ENCODE assay signal across 10 mouse cellular contexts in genomic region chr7:62377313-62377712, GRCm38 (mm10). TPM values are rescaled to one million over a fixed set of nuclear protein-coding genes. Genes with fewer than 3 reads are reported as not detected.
DNase-seq lines count a peak whose midpoint lies in the region; ATAC-seq lines count a peak whose summit lies in the region.
"Had no signal": no experiment of that assay in that cellular context is flagged by ENCODE, and none has a peak within 500 bp of the region (broad histone marks: within the 10 kb centered on the region; RNA-seq: fewer than 3 reads in every experiment).

No protein-coding gene starts in this region.

- peak overlapping the region; percentile 49 for H3K4me3 ChIP-seq in kidney, embryonic 15.5 days (replicated peaks)
- peak overlapping the region; percentile 51 for H3K4me3 ChIP-seq in embryonic facial prominence, embryonic 12.5 days
- H3K4me3 ChIP-seq in hindbrain, embryonic 14.5 days (replicated peaks; ENCODE audit: low read length) = peak overlapping the region; percentile 58
- peak overlapping the region; percentile 64 for H3K4me3 ChIP-seq in midbrain, embryonic 15.5 days

- H3K27me3 ChIP-seq in kidney, embryonic 15.5 days = no peaks in the 10 kb centered on the region
- no peaks in the 10 kb centered on the region for H3K27me3 ChIP-seq in embryonic facial prominence, embryonic 12.5 days
- H3K27me3 ChIP-seq in hindbrain, embryonic 14.5 days (ENCODE audit: control insufficient read depth, insufficient read depth, low read length) = no peaks in the 10 kb centered on the region
- no peaks in the 10 kb centered on the region for H3K27me3 ChIP-seq in midbrain, embryonic 15.5 days (replicated peaks)

- peaks cover 3% of the 10 kb centered on the region; the same call in 1 of the 2 replicates for H3K9me3 ChIP-seq in kidney, embryonic 15.5 days (replicated peaks)
- H3K9me3 ChIP-seq in embryonic facial prominence, embryonic 12.5 days = peaks cover 20% of the 10 kb centered on the region; the same call in 1 of the 2 replicates
- H3K9me3 ChIP-seq in hindbrain, embryonic 14.5 days (ENCODE audit: control insufficient read depth, low read length) = peaks cover 25% of the 10 kb centered on the region
- H3K9me3 ChIP-seq in midbrain, embryonic 15.5 days = no peaks in the 10 kb centered on the region

- peak; percentile 69 for ATAC-seq in kidney, embryonic 15.5 days (replicated peaks; ENCODE audit: low FRiP score)
- ATAC-seq in embryonic facial prominence, embryonic 12.5 days (ENCODE audit: insufficient number of reproducible peaks, insufficient read depth, low FRiP score, low TSS enrichment) = peak; percentile 63
- ATAC-seq in hindbrain, embryonic 14.5 days (ENCODE audit: low FRiP score) = no peak; the same call in none of the 2 replicates
- peak; percentile 70 for ATAC-seq in midbrain, embryonic 15.5 days (replicated peaks)
- no peak for ATAC-seq in CD4-positive, CD25-positive, alpha-beta regulatory T cell, adult 4 months
- ATAC-seq: Patski had no signal

- no peaks in the 10 kb centered on the region for H3K36me3 ChIP-seq in kidney, embryonic 15.5 days
- H3K36me3 ChIP-seq in embryonic facial prominence, embryonic 12.5 days = no peaks in the 10 kb centered on the region
- peaks cover 9% of the 10 kb centered on the region for H3K36me3 ChIP-seq in hindbrain, embryonic 14.5 days (replicated peaks; ENCODE audit: control insufficient read depth, insufficient read depth)
- no peaks in the 10 kb centered on the region for H3K36me3 ChIP-seq in midbrain, embryonic 15.5 days (replicated peaks)

- H3K9ac ChIP-seq in kidney, embryonic 15.5 days = peak overlapping the region; percentile 41
- H3K9ac ChIP-seq in embryonic facial prominence, embryonic 12.5 days = peak overlapping the region; percentile 64
- peak overlapping the region; percentile 81 for H3K9ac ChIP-seq in hindbrain, embryonic 14.5 days
- peak overlapping the region; percentile 71 for H3K9ac ChIP-seq in midbrain, embryonic 15.5 days

- peak overlapping the region; percentile 74 for H3K4me2 ChIP-seq in kidney, embryonic 15.5 days
- peak overlapping the region; percentile 59 for H3K4me2 ChIP-seq in embryonic facial prominence, embryonic 12.5 days (replicated peaks)
- peak overlapping the region; percentile 62 for H3K4me2 ChIP-seq in hindbrain, embryonic 14.5 days (replicated peaks)
- H3K4me2 ChIP-seq in midbrain, embryonic 15.5 days = peak overlapping the region; percentile 57

- no peak overlapping the region for H3K27ac ChIP-seq in kidney, embryonic 15.5 days
- no peak overlapping the region for H3K27ac ChIP-seq in embryonic facial prominence, embryonic 12.5 days
- peak overlapping the region; percentile 80 for H3K27ac ChIP-seq in hindbrain, embryonic 14.5 days
- peak overlapping the region; percentile 83 for H3K27ac ChIP-seq in midbrain, embryonic 15.5 days

- no peak for DNase-seq in kidney, postnatal 10 days
- DNase-seq in hindbrain, embryonic 14.5 days (ENCODE audit: low spot score) = no peak
- DNase-seq in urinary bladder, adult 18-20 months (ENCODE audit: low spot score in 2 of 2) = no peak
- no peak for DNase-seq in thymus, postnatal 36 days

- 28% methylated on average over 14 of the region's 14 CpGs for WGBS in kidney, embryonic 15.5 days
- WGBS in embryonic facial prominence, embryonic 12.5 days = 29% methylated on average over 14 of the region's 14 CpGs
- 38% methylated on average over 14 of the region's 14 CpGs for WGBS in hindbrain, embryonic 14.5 days
- WGBS in midbrain, embryonic 15.5 days = 38% methylated on average over 14 of the region's 14 CpGs

- no peaks in the 10 kb centered on the region for H3K4me1 ChIP-seq in kidney, embryonic 15.5 days
- no peaks in the 10 kb centered on the region for H3K4me1 ChIP-seq in embryonic facial prominence, embryonic 12.5 days
- H3K4me1 ChIP-seq in hindbrain, embryonic 14.5 days (replicated peaks; ENCODE audit: control insufficient read depth, insufficient read depth, low read length) = no peaks in the 10 kb centered on the region; the same call in 1 of the 2 replicates
- peaks cover 14% of the 10 kb centered on the region for H3K4me1 ChIP-seq in midbrain, embryonic 15.5 days

RNA-seq across cellular contexts. Expression of gene Magel2, which starts 0.5 kb away (rescaled TPM):
- polyA plus RNA-seq in kidney, embryonic 15.5 days (2015; fragmentation: Nextera tagmentation; extraction: Ambion mirVana) = 0.87 and 1.2 TPM in 2 replicates
- 6.9 and 7.4 TPM in 2 replicates for polyA plus RNA-seq in embryonic facial prominence, embryonic 12.5 days (2016; fragmentation: Nextera tagmentation; extraction: Ambion mirVana)
- polyA plus RNA-seq in hindbrain, embryonic 14.5 days (2014; fragmentation: Nextera tagmentation; extraction: Ambion mirVana) = 17.2 and 17.6 TPM in 2 replicates
- polyA plus RNA-seq in midbrain, embryonic 15.5 days (2015; fragmentation: Nextera tagmentation; extraction: Ambion mirVana) = 21.6 and 24.9 TPM in 2 replicates
- polyA plus RNA-seq in CD4-positive, CD25-positive, alpha-beta regulatory T cell, adult 4 months (2017; shearing (Covaris generic)) = not detected
- polyA plus RNA-seq: Patski; small intestine, adult 2 months had no signal

RNA-seq across cellular contexts. Expression of gene Ndn, which starts 30.9 kb away (rescaled TPM):
- polyA plus RNA-seq in kidney, embryonic 15.5 days (2015; fragmentation: Nextera tagmentation; extraction: Ambion mirVana) = 74.4 and 85.4 TPM in 2 replicates
- 120 and 139 TPM in 2 replicates for polyA plus RNA-seq in embryonic facial prominence, embryonic 12.5 days (2016; fragmentation: Nextera tagmentation; extraction: Ambion mirVana)
- 536 and 618 TPM in 2 replicates for polyA plus RNA-seq in hindbrain, embryonic 14.5 days (2014; fragmentation: Nextera tagmentation; extraction: Ambion mirVana)
- 789 and 792 TPM in 2 replicates for polyA plus RNA-seq in midbrain, embryonic 15.5 days (2015; fragmentation: Nextera tagmentation; extraction: Ambion mirVana)
- not detected for polyA plus RNA-seq in CD4-positive, CD25-positive, alpha-beta regulatory T cell, adult 4 months (2017; shearing (Covaris generic))

RNA-seq across cellular contexts. Expression of gene Mkrn3, which starts 42.6 kb away (rescaled TPM):
- polyA plus RNA-seq in kidney, embryonic 15.5 days (2015; fragmentation: Nextera tagmentation; extraction: Ambion mirVana) = 5.3 TPM in 2 replicates
- polyA plus RNA-seq in embryonic facial prominence, embryonic 12.5 days (2016; fragmentation: Nextera tagmentation; extraction: Ambion mirVana) = 9.7 and 11.3 TPM in 2 replicates
- polyA plus RNA-seq in hindbrain, embryonic 14.5 days (2014; fragmentation: Nextera tagmentation; extraction: Ambion mirVana) = 20.4 and 22.2 TPM in 2 replicates
- polyA plus RNA-seq in midbrain, embryonic 15.5 days (2015; fragmentation: Nextera tagmentation; extraction: Ambion mirVana) = 24.6 and 24.8 TPM in 2 replicates
- polyA plus RNA-seq in CD4-positive, CD25-positive, alpha-beta regulatory T cell, adult 4 months (2017; shearing (Covaris generic)) = not detected

Comparison
In these comparisons a context has a peak if more than half of its experiments do, and no peak if none do; other contexts are left out.
1. ATAC-seq: peak in kidney, embryonic 15.5 days (single experiment), embryonic facial prominence, embryonic 12.5 days (single experiment) and midbrain, embryonic 15.5 days (single experiment); none in hindbrain, embryonic 14.5 days (single experiment) and CD4-positive, CD25-positive, alpha-beta regulatory T cell, adult 4 months (single experiment).
2. H3K27ac ChIP-seq: peak in hindbrain, embryonic 14.5 days (single experiment) and midbrain, embryonic 15.5 days (single experiment); none in kidney, embryonic 15.5 days (single experiment) and embryonic facial prominence, embryonic 12.5 days (single experiment).
3. RNA of gene Ndn, which starts 30.9 kb away (polyA plus RNA-seq): 789 to 792 TPM in midbrain, embryonic 15.5 days, 536 to 618 TPM in hindbrain, embryonic 14.5 days, 120 to 139 TPM in embryonic facial prominence, embryonic 12.5 days and 74.4 to 85.4 TPM in kidney, embryonic 15.5 days; not detected in CD4-positive, CD25-positive, alpha-beta regulatory T cell, adult 4 months; every median in the first group is over 10 times any median in the second.
4. Peak in every context shown above with its lines, with median percentiles within 50 percentile points of each other: H3K4me2 ChIP-seq, H3K4me3 ChIP-seq and H3K9ac ChIP-seq.